Mouse (Mus musculus): ENCODE data around the gene Gm13272. TPM values are rescaled to one million over a fixed set of nuclear protein-coding genes. Genes with fewer than 3 reads are reported as not detected.
"Not testable (repeated sequence)": the region's sequence is repeated elsewhere in the genome, so short reads cannot be mapped to it uniquely, and the experiment has no call there.

Gm13272 gene
- polyA plus RNA-seq, 1 experiment from 2014 or later: not detected

DNA sequence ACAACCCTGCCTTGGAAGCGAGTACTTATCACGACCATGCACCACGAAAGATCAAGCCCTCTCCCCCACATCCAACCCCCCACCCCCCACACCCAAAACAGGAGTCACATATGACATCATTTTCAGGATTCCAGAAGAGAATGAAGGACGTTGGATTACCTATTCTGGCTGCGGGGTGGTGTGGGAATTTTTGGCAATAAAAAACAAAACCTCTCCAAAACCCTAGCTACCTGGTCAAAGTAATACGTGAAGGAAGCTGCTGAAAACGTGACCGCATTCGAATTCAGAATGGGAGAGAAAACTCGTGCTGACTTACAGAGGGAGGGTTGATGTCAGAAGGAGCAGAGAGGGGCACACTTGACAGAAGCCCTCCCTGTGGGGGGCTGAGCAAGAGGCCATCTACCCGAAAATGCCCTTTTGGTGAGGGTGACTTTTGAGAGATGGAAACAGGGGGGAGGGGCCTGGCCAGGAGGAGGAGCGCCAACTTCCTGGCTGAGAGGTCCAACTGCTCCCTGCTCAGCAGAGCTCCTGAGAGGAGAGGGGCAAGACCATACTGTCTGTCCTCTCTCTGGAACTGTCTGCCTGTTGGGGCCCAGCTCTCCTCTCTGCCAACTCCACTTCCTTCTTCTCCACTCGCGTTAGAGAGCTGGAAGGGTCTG, 19.9 kb upstream of the Gm13272 start, which contains the start of gene Gm13283:
TSS of gene Gm13283 (plus strand) at position 510 of the 659 bp plus-strand sequence.
- H3K4me2 ChIP-seq: peak within 1 kb of the TSS; percentile 50
- H3K36me3 ChIP-seq; H3K27me3 ChIP-seq; ATAC-seq (ENCODE audit: insufficient number of reproducible peaks, low FRiP score, low TSS enrichment, low read depth); H3K9ac ChIP-seq; H3K9me3 ChIP-seq; H3K4me1 ChIP-seq: not testable (repeated sequence)
- 15% methylated on average over 11 of the region's 14 CpGs for WGBS
- peak within 1 kb of the TSS; percentile 38 for H3K4me3 ChIP-seq
- H3K27ac ChIP-seq: peak within 1 kb of the TSS; percentile 81

DNA sequence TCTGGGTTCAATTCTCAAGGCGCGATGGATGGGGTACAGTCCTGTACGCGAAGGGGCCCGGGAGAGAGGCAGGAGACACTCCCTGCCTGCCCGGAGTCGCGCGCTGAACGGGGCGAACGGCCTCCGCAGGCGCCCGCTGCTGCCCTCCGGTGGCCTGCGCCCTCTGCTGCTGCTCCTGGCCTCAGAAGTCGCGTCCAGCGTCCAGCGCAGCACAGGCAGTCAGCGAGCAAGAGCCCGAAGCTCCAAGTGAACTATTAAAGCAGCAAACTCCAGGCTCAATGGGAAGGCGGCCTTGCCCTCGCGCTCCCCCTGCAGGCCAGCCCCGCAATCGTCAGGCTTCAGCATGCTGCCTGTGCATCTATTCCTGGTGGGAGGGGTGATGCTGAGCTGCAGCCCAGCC, 19.2 kb upstream of the Gm13272 start:
- H3K4me3 ChIP-seq: peak overlapping the region; percentile 38
- WGBS: 0% methylated on average over 26 of the region's 28 CpGs
- H3K4me2 ChIP-seq: peak overlapping the region; percentile 50
- ATAC-seq (ENCODE audit: insufficient number of reproducible peaks, low FRiP score, low TSS enrichment, low read depth); H3K9ac ChIP-seq; H3K4me1 ChIP-seq; H3K27me3 ChIP-seq; H3K36me3 ChIP-seq; H3K9me3 ChIP-seq: not testable (repeated sequence)
- peak overlapping the region; percentile 81 for H3K27ac ChIP-seq

DNA sequence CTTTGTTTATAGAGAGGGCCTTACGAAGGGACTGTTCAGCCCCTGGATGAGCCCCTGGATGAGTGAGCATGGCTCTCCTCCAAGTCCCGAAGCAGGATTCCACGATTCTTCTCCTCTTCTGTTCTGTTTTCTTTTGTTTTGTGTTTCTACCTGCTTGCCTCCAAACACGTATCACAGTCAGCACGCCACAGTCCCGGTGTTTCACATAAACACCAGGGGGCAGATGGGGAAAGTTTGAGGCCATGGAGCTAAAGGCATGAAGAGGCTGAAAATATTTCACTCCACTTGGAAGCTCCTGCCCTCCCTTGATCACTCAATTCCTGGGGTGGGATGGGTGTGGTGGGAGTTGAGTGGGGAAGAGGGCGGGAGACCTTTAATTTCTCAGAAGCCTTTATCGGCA, 17.9 kb upstream of the Gm13272 start:
- not testable (repeated sequence) for H3K27me3 ChIP-seq; H3K4me1 ChIP-seq; H3K36me3 ChIP-seq; H3K9me3 ChIP-seq; ATAC-seq (ENCODE audit: insufficient number of reproducible peaks, low FRiP score, low TSS enrichment, low read depth); H3K4me2 ChIP-seq; H3K27ac ChIP-seq; H3K9ac ChIP-seq; H3K4me3 ChIP-seq
- 64% methylated on average over 6 of the region's 8 CpGs for WGBS

GRCm38 (mm10) chr4:88762341-88762740, 17.3 kb upstream of the Gm13272 start:
- WGBS: 51% methylated on average over 9 of the region's 9 CpGs

GRCm38 (mm10) chr4:88763384-88764018, 16.1 kb upstream of the Gm13272 start:
- Histone ChIP-seq H3K27ac (peak overlapping the region; percentile 77; the same call in 1 of the 2 replicates), H3K4me3 (peak overlapping the region; percentile 42), H3K4me2 (peak overlapping the region; percentile 51)
- not testable (repeated sequence) for H3K27me3 ChIP-seq; H3K9ac ChIP-seq; H3K9me3 ChIP-seq; ATAC-seq (ENCODE audit: insufficient number of reproducible peaks, low FRiP score, low TSS enrichment, low read depth); H3K4me1 ChIP-seq; H3K36me3 ChIP-seq
- 2% methylated on average over 30 of the region's 42 CpGs for WGBS

More at GRCm38 (mm10) chr4:88762341-88762740, 17.3 kb upstream of the Gm13272 start:
- ATAC-seq (ENCODE audit: insufficient number of reproducible peaks, low FRiP score, low TSS enrichment, low read depth); H3K4me1 ChIP-seq; H3K27ac ChIP-seq; H3K36me3 ChIP-seq; H3K9ac ChIP-seq; H3K9me3 ChIP-seq; H3K27me3 ChIP-seq; H3K4me2 ChIP-seq; H3K4me3 ChIP-seq: not testable (repeated sequence)

DNA sequence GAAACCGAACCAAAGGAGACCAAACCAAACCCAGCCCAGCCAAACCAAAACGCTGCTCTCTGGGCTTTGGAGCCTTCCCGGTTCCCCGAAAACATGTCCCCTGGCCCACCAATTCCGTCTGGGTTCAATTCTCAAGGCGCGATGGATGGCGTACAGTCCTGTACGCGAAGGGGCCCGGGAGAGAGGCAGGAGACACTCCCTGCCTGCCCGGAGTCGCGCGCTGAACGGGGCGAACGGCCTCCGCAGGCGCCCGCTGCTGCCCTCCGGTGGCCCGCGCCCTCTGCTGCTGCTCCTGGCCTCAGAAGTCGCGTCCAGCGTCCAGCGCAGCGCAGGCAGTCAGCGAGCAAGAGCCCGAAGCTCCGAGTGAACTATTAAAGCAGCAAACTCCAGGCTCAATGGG, 6.1 kb upstream of the Gm13272 start, which contains the start of gene Gm13290:
TSS of gene Gm13290 (plus strand) at position 301 of the 400 bp plus-strand sequence.
- H3K9me3 ChIP-seq; H3K4me1 ChIP-seq; ATAC-seq (ENCODE audit: insufficient number of reproducible peaks, low FRiP score, low TSS enrichment, low read depth); H3K27me3 ChIP-seq; H3K36me3 ChIP-seq; H3K27ac ChIP-seq; H3K4me3 ChIP-seq; H3K4me2 ChIP-seq; H3K9ac ChIP-seq: not testable (repeated sequence)
- WGBS: no CpG with 5 or more reads among the region's 32 CpGs

DNA sequence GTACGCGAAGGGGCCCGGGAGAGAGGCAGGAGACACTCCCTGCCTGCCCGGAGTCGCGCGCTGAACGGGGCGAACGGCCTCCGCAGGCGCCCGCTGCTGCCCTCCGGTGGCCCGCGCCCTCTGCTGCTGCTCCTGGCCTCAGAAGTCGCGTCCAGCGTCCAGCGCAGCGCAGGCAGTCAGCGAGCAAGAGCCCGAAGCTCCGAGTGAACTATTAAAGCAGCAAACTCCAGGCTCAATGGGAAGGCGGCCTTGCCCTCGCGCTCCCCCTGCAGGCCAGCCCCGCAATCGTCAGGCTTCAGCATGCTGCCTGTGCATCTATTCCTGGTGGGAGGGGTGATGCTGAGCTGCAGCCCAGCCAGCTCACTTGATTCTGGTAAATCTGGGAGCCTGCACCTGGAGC, 3.0 kb upstream of the Gm13272 start, which contains the start of gene Gm13289:
TSS of gene Gm13289 (plus strand) at position 301 of the 400 bp plus-strand sequence.
- no CpG with 5 or more reads among the region's 29 CpGs for WGBS
- H3K36me3 ChIP-seq; ATAC-seq (ENCODE audit: insufficient number of reproducible peaks, low FRiP score, low TSS enrichment, low read depth); H3K9ac ChIP-seq; H3K27ac ChIP-seq; H3K27me3 ChIP-seq; H3K4me2 ChIP-seq; H3K9me3 ChIP-seq; H3K4me1 ChIP-seq; H3K4me3 ChIP-seq: not testable (repeated sequence)

GRCm38 (mm10) chr4:88780320-88780719, 670 bp downstream of the Gm13272 start:
- not testable (repeated sequence) for H3K9ac ChIP-seq; H3K4me3 ChIP-seq; H3K36me3 ChIP-seq; H3K4me1 ChIP-seq; H3K27me3 ChIP-seq; H3K27ac ChIP-seq; H3K9me3 ChIP-seq; ATAC-seq (ENCODE audit: insufficient number of reproducible peaks, low FRiP score, low TSS enrichment, low read depth); H3K4me2 ChIP-seq
- 44% methylated on average over 16 of the region's 18 CpGs for WGBS

GRCm38 (mm10) chr4:88781831-88782230, 2.2 kb downstream of the Gm13272 start, which contains the start of gene Ifnz:
Gene Ifnz, plus strand, starts transcription at chr4:88782131.
- H3K9ac ChIP-seq: not testable (repeated sequence)

GRCm38 (mm10) chr4:88782335-88782734, 2.7 kb downstream of the Gm13272 start:
- WGBS: 0% methylated on average over 10 of the region's 31 CpGs
- H3K9me3 ChIP-seq; H3K27me3 ChIP-seq; ATAC-seq (ENCODE audit: insufficient number of reproducible peaks, low FRiP score, low TSS enrichment, low read depth); H3K36me3 ChIP-seq; H3K9ac ChIP-seq; H3K4me1 ChIP-seq: not testable (repeated sequence)
- Histone ChIP-seq H3K4me3 (peak overlapping the region; percentile 24; the same call in 1 of the 2 replicates), H3K27ac (peak overlapping the region; percentile 65), H3K4me2 (peak overlapping the region; percentile 34)

More at GRCm38 (mm10) chr4:88781831-88782230, 2.2 kb downstream of the Gm13272 start, which contains the start of gene Ifnz:
- not testable (repeated sequence) for H3K36me3 ChIP-seq; H3K27me3 ChIP-seq; H3K4me1 ChIP-seq; H3K9me3 ChIP-seq; ATAC-seq (ENCODE audit: insufficient number of reproducible peaks, low FRiP score, low TSS enrichment, low read depth)
- peak within 1 kb of the TSS; percentile 65 for H3K27ac ChIP-seq
- 16% methylated on average over 5 of the region's 7 CpGs for WGBS
- peak within 1 kb of the TSS; percentile 24; the same call in 1 of the 2 replicates for H3K4me3 ChIP-seq
- H3K4me2 ChIP-seq: peak within 1 kb of the TSS; percentile 34

DNA sequence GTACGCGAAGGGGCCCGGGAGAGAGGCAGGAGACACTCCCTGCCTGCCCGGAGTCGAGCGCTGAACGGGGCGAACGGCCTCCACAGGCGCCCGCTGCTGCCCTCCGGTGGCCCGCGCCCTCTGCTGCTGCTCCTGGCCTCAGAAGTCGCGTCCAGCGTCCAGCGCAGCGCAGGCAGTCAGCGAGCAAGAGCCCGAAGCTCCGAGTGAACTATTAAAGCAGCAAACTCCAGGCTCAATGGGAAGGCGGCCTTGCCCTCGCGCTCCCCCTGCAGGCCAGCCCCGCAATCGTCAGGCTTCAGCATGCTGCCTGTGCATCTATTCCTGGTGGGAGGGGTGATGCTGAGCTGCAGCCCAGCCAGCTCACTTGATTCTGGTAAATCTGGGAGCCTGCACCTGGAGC, 5.8 kb downstream of the Gm13272 start, which contains the start of gene Gm13276:
TSS of gene Gm13276 (plus strand) at position 301 of the 400 bp plus-strand sequence.
- not testable (repeated sequence) for H3K4me3 ChIP-seq; ATAC-seq (ENCODE audit: insufficient number of reproducible peaks, low FRiP score, low TSS enrichment, low read depth); H3K9me3 ChIP-seq; H3K4me2 ChIP-seq; H3K9ac ChIP-seq; H3K36me3 ChIP-seq; H3K27me3 ChIP-seq; H3K27ac ChIP-seq; H3K4me1 ChIP-seq
- WGBS: no CpG with 5 or more reads among the region's 27 CpGs

DNA sequence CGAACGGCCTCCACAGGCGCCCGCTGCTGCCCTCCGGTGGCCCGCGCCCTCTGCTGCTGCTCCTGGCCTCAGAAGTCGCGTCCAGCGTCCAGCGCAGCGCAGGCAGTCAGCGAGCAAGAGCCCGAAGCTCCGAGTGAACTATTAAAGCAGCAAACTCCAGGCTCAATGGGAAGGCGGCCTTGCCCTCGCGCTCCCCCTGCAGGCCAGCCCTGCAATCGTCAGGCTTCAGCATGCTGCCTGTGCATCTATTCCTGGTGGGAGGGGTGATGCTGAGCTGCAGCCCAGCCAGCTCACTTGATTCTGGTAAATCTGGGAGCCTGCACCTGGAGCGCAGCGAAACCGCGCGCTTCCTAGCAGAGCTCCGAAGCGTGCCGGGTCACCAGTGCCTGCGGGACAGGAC, 8.8 kb downstream of the Gm13272 start, which contains the start of gene Gm13277:
TSS of gene Gm13277 (plus strand) at position 231 of the 400 bp plus-strand sequence.
- ATAC-seq (ENCODE audit: insufficient number of reproducible peaks, low FRiP score, low TSS enrichment, low read depth); H3K36me3 ChIP-seq; H3K9me3 ChIP-seq; H3K9ac ChIP-seq; H3K27me3 ChIP-seq; H3K27ac ChIP-seq; H3K4me2 ChIP-seq; H3K4me1 ChIP-seq; H3K4me3 ChIP-seq: not testable (repeated sequence)
- WGBS: 0% methylated on average over 2 of the region's 28 CpGs
